In genomic region chrX:112524755-112525154, GRCm38 (mm10) we compare ENCODE assay signal across 10 mouse cellular contexts. TPM values are rescaled to one million over a fixed set of nuclear protein-coding genes. Genes with fewer than 3 reads are reported as not detected.
DNase-seq lines count a peak whose midpoint lies in the region; ATAC-seq and TF ChIP-seq lines count a peak whose summit lies in the region.
"Had no signal": no experiment of that assay in that cellular context is flagged by ENCODE, and none has a peak within 500 bp of the region (broad histone marks: within the 10 kb centered on the region; RNA-seq: fewer than 3 reads in every experiment).

No protein-coding gene starts in this region.

- 57% methylated on average over 1 of the region's 1 CpGs for WGBS in kidney, postnatal 0 days

- no peak overlapping the region for H3K4me3 ChIP-seq in G1E (ENCODE audit: low read depth, low read length)
- no peak overlapping the region for H3K4me3 ChIP-seq in kidney, postnatal 0 days (replicated peaks; ENCODE audit: low read depth, low read length)
- H3K4me3 ChIP-seq: erythroblast, embryonic 14.5 days had no signal

- no peak overlapping the region for H3K9ac ChIP-seq in kidney, postnatal 0 days (ENCODE audit: low read depth, low read length)

- H3K27ac ChIP-seq in kidney, postnatal 0 days = no peak overlapping the region

- H3K36me3 ChIP-seq in G1E (replicated peaks) = no peaks in the 10 kb centered on the region
- H3K36me3 ChIP-seq in kidney, postnatal 0 days (ENCODE audit: insufficient read depth, low read length) = no peaks in the 10 kb centered on the region

- H3K4me2 ChIP-seq in kidney, postnatal 0 days (ENCODE audit: low read length) = no peak overlapping the region

- no peak for TF ChIP-seq CTCF in G1E (IDR thresholded peaks at IDR 0.05; ENCODE audit: low read depth, low read length)
- TF ChIP-seq CTCF in kidney, postnatal 0 days (IDR thresholded peaks at IDR 0.05; ENCODE audit: low read depth) = peak; percentile 73

- DNase-seq in layer of hippocampus, adult 9-10 months (ENCODE audit: low spot score) = peak; percentile 27
- DNase-seq in layer of hippocampus, adult 8-10 months (ENCODE audit: low spot score in 2 of 2) = no peak
- DNase-seq in G1E (ENCODE audit: low spot score) = no peak
- peak; percentile 28 for DNase-seq in c-Kit-positive CD71-negative TER-119-negative erythroid progenitor cells, embryonic 14.5 days (ENCODE audit: low read depth)
- DNase-seq in kidney, postnatal 0 days (ENCODE audit: low spot score) = peak; percentile 63
- DNase-seq in yolk sac, embryonic 10.5 days (ENCODE audit: low spot score) = peak; percentile 6
- DNase-seq in right cerebral cortex, postnatal 14 days = no peak
- DNase-seq in spleen, postnatal 10 days (ENCODE audit: low spot score in 2 of 2) = no peak

- ATAC-seq in G1E (ENCODE audit: extremely low read depth, insufficient number of reproducible peaks, low FRiP score, poor library complexity, severe bottlenecking) = peak; percentile 49; the same call in 1 of the 2 replicates
- no peak for ATAC-seq in kidney, postnatal 0 days (replicated peaks; ENCODE audit: low FRiP score, low read depth)

- no peaks in the 10 kb centered on the region for H3K4me1 ChIP-seq in G1E (ENCODE audit: insufficient read depth, low read depth, low read length)
- no peaks in the 10 kb centered on the region for H3K4me1 ChIP-seq in kidney, postnatal 0 days (replicated peaks; ENCODE audit: insufficient read depth, low read length)

- H3K27me3 ChIP-seq in G1E (ENCODE audit: insufficient read depth, low read length) = no peaks in the 10 kb centered on the region
- no peaks in the 10 kb centered on the region for H3K27me3 ChIP-seq in kidney, postnatal 0 days (ENCODE audit: insufficient read depth, low read length)

- no peaks in the 10 kb centered on the region for H3K9me3 ChIP-seq in G1E (replicated peaks)
- no peaks in the 10 kb centered on the region for H3K9me3 ChIP-seq in kidney, postnatal 0 days (replicated peaks; ENCODE audit: low read length)

RNA-seq across cellular contexts. Expression of gene 2010106E10Rik, which starts 29.7 kb away (rescaled TPM):
- total RNA-seq in layer of hippocampus, adult 8-10 months (2022) = not detected
- total RNA-seq in G1E (2014; fragmentation: Nextera tagmentation) = not detected in 2 replicates
- not detected in 2 replicates for total RNA-seq in G1E (2017)
- polyA plus RNA-seq in G1E (2012) = not detected in 2 replicates
- not detected in 2 replicates for polyA plus RNA-seq in kidney, postnatal 0 days (2015; fragmentation: Nextera tagmentation; extraction: Ambion mirVana)
- polyA plus RNA-seq: erythroblast, embryonic 14.5 days; liver, embryonic 16.5 days had no signal

Comparison
In these comparisons a context has a peak if more than half of its experiments do, and no peak if none do; other contexts are left out.
1. DNase-seq: peak in layer of hippocampus, adult 9-10 months (single experiment), c-Kit-positive CD71-negative TER-119-negative erythroid progenitor cells, embryonic 14.5 days (single experiment), kidney, postnatal 0 days (single experiment) and yolk sac, embryonic 10.5 days (single experiment); none in layer of hippocampus, adult 8-10 months (0 of 2), G1E (single experiment), right cerebral cortex, postnatal 14 days (single experiment) and spleen, postnatal 10 days (0 of 2).